Mouse (Mus musculus): Measurements from ENCODE around the gene Yy1.
"Not testable (repeated sequence)": the region's sequence is repeated elsewhere in the genome, so short reads cannot be mapped to it uniquely, and the experiment has no call there.

Gene Yy1

GRCm38 (mm10) chr12:108829636-108830035 lies 36.9 kb downstream of the Yy1 start:
- DNase-seq = no peak

GRCm38 (mm10) chr12:108830358-108830757 lies 37.6 kb downstream of the Yy1 start:
- no peak for DNase-seq

GRCm38 (mm10) chr12:108831966-108832643 lies 39.3 kb downstream of the Yy1 start:
- DNase-seq = peak; percentile 77

GRCm38 (mm10) chr12:108832851-108833250 lies 40.1 kb downstream of the Yy1 start:
- DNase-seq = no peak

- no peak for DNase-seq
Measured at GRCm38 (mm10) chr12:108833408-108833807, 40.6 kb downstream of the Yy1 start.

GRCm38 (mm10) chr12:108834337-108834736 lies 41.6 kb downstream of the Yy1 start:
- DNase-seq = no peak

GRCm38 (mm10) chr12:108834786-108835185 lies 42.0 kb downstream of the Yy1 start:
- DNase-seq = no peak

GRCm38 (mm10) chr12:108835208-108835839 lies 42.6 kb downstream of the Yy1 start:
- no peak for DNase-seq

- peak; percentile 99 for DNase-seq
Measured at GRCm38 (mm10) chr12:108835840-108836409, 43.2 kb downstream of the Yy1 start, which contains the start of the genes Slc25a29 and Slc25a47. Slc25a29 (minus strand) TSS chr12:108835883. Slc25a47 (plus strand) TSS chr12:108836046.

GRCm38 (mm10) chr12:108836722-108837121 lies 43.9 kb downstream of the Yy1 start:
- DNase-seq = no peak

- no peak for DNase-seq
Measured at GRCm38 (mm10) chr12:108841181-108841580, 48.4 kb downstream of the Yy1 start.

GRCm38 (mm10) chr12:108842663-108843062 lies 49.9 kb downstream of the Yy1 start:
- DNase-seq = no peak

GRCm38 (mm10) chr12:108848033-108848432 lies 55.3 kb downstream of the Yy1 start:
- DNase-seq = not testable (repeated sequence)

- DNase-seq = no peak
Measured at GRCm38 (mm10) chr12:108849488-108850022, 56.8 kb downstream of the Yy1 start.

GRCm38 (mm10) chr12:108850129-108850528 lies 57.4 kb downstream of the Yy1 start:
- DNase-seq = no peak

GRCm38 (mm10) chr12:108850886-108851285 lies 58.1 kb downstream of the Yy1 start:
- DNase-seq = no peak

GRCm38 (mm10) chr12:108852822-108853221 lies 60.0 kb downstream of the Yy1 start:
- DNase-seq = no peak

GRCm38 (mm10) chr12:108855081-108855480 lies 62.3 kb downstream of the Yy1 start:
- DNase-seq = no peak

GRCm38 (mm10) chr12:108856186-108856585 lies 63.4 kb downstream of the Yy1 start:
- DNase-seq = no peak

- no peak for DNase-seq
Measured at GRCm38 (mm10) chr12:108857109-108857508, 64.3 kb downstream of the Yy1 start.

GRCm38 (mm10) chr12:108857589-108858184 lies 64.9 kb downstream of the Yy1 start:
- DNase-seq = no peak

- no peak for DNase-seq
Measured at GRCm38 (mm10) chr12:108858486-108858885, 65.7 kb downstream of the Yy1 start.

GRCm38 (mm10) chr12:108865007-108865494 lies 72.3 kb downstream of the Yy1 start:
- DNase-seq = no peak
